Mouse (Mus musculus) cerebellum, adult 2 months (tissue): ENCODE measurements at regions not wholly inside any gene's neighbourhood (a gene's known extent, or its start where the extent isn't known, plus 50 kb on each side); places are given as distances from the start of the nearest gene placed in this dataset.

Experiments used
- DNase-seq, 2 experiments: peaks; one replicate each; pipeline ENCODE4 v3.0.0; 2021
- H3K27ac ChIP-seq: fragments of 200-500 bp; 2 replicates; pipeline ENCODE4 v1.5.1; 2012; ENCODE audit warnings: low read length, control low read depth, inconsistent platforms; ENCODE audit not compliant: insufficient read depth
- H3K27me3 ChIP-seq: fragments of 200-500 bp; 2 replicates; pipeline ENCODE4 v1.6.1; 2012; ENCODE audit warnings: inconsistent platforms, mild to moderate bottlenecking, low read length, moderate library complexity; ENCODE audit not compliant: control insufficient read depth, insufficient read depth
- H3K4me1 ChIP-seq: fragments of 200-500 bp; 2 replicates; pipeline ENCODE4 v1.6.1; 2011; ENCODE audit warnings: low read length; ENCODE audit not compliant: control insufficient read depth, insufficient read depth
- H3K4me3 ChIP-seq: fragments of 200-500 bp; replicated peaks from 2 replicates; pipeline ENCODE3; 2011; ENCODE audit warnings: mild to moderate bottlenecking, low read depth, low read length, control low read depth; ENCODE audit not compliant: insufficient read depth
- CTCF ChIP-seq: fragments of 200-500 bp; IDR thresholded peaks from 2 replicates; pipeline ENCODE4 v1.5.1; 2011; ENCODE audit warnings: low read depth, mild to moderate bottlenecking, control low read depth, low read length, moderate library complexity, borderline replicate concordance; ENCODE audit not compliant: insufficient read depth
- POLR2A ChIP-seq: fragments of 200-500 bp; IDR thresholded peaks from 2 replicates; pipeline ENCODE4 v1.6.1; 2011; ENCODE audit warnings: low read length, control low read depth, borderline replicate concordance; ENCODE audit not compliant: insufficient read depth
- WGBS: fragments of 180-500 bp; shearing (Covaris S2); methylation state at CpG from one replicate; pipeline ENCODE4 v1.1.7; 2018; 5-methylcytosine and 5-hydroxymethylcytosine counted together

DNA sequence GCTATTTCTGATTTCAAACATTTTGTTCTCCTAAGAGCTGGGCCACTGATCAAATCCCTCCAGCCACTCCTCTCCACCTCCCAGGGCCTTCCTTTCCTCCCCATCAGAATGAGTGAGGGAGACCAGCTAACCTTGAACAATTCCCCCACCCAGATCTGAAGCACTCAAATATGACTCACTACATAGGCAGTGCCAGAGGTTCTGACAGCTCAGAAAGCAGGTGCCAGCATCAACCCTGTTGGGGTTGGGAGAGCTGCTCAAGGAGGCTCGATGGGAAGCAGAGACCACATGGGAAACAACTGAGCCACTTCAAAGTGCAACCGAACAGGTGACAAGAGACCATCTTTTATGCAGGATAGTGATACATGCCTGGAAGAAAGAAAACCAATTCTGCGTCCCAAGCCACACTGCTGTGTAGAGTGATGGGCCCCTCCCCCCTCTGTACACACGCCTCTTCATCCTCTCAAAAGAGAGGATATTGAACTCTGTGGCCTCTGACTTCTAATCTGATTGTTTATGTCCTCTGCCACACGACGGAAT is 210.4 kb downstream of the 3100002H09Rik start:
- no peak overlapping the region for H3K27ac ChIP-seq
- H3K4me1 ChIP-seq: no peaks in the 10 kb centered on the region
- H3K4me3 ChIP-seq: no peak overlapping the region
- TF ChIP-seq CTCF (no peak), POLR2A (no peak)
- no peak for DNase-seq
- WGBS: 52% methylated on average over 6 of the region's 6 CpGs
- no peaks in the 10 kb centered on the region for H3K27me3 ChIP-seq

DNA sequence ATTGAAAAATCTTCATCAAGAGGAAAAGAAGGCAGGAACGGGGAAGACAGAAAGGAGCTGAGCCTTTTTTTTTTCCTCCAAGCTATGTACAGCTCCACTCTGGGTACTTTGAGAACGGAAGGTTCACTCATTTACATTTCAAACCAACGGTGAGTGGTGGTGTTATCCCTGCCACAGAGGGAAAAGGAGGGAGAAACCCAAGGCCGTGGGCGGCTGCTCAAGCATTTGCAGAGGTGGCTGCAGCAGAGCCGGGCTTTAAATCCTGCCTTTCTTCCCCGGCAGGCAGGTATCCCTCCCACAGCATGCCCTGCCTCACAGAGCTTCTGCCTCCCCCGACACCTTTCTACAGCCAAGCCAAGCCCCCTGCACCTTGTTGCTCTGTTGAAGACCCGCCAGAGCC is 212.2 kb downstream of the 3100002H09Rik start:
- DNase-seq: no peak
- no peaks in the 10 kb centered on the region for H3K4me1 ChIP-seq
- TF ChIP-seq CTCF (no peak), POLR2A (no peak)
- no peak overlapping the region for H3K4me3 ChIP-seq
- no peaks in the 10 kb centered on the region; the same call in 1 of the 2 replicates for H3K27me3 ChIP-seq
- WGBS: 62% methylated on average over 9 of the region's 9 CpGs
- no peak overlapping the region for H3K27ac ChIP-seq

DNA sequence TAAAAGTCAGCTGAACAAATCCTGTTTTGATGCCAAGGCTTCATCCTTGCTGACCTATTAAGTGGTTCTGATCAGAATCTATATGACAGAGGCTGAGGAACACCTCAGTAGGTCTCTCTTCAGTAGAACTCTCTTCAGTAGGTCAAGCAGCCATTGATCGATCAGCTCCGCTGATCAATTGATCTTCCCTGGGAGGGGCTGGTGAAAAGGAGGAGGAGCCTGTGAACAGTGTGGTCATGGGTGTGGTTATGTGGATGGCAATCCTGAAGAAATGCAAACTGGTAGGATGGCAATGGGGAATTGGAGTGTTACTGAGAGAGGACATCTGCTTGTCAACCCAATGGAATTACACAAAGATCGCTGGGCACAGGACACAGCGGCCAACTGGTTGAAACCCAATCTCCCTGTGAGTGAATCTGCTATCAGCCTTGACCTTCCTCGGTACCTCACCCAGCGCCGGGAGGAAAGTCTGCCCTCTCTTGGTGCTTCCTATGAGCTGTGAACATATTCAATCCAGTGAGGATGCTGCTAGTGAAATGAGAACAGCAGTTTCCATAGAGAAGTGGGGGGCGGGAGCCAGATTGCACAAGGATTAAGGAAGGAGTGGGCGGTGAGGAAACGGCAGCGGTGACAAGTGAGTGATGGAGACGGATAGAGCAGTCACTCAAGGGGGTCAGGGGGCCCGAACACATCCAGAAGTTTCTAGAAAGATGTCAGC is 213.9 kb downstream of the 3100002H09Rik start:
- no peak overlapping the region for H3K4me3 ChIP-seq
- no peaks in the 10 kb centered on the region; the same call in 1 of the 2 replicates for H3K27me3 ChIP-seq
- H3K27ac ChIP-seq: no peak overlapping the region
- no peak for DNase-seq
- TF ChIP-seq CTCF (no peak), POLR2A (no peak)
- WGBS: 58% methylated on average over 13 of the region's 13 CpGs
- H3K4me1 ChIP-seq: no peaks in the 10 kb centered on the region

DNA sequence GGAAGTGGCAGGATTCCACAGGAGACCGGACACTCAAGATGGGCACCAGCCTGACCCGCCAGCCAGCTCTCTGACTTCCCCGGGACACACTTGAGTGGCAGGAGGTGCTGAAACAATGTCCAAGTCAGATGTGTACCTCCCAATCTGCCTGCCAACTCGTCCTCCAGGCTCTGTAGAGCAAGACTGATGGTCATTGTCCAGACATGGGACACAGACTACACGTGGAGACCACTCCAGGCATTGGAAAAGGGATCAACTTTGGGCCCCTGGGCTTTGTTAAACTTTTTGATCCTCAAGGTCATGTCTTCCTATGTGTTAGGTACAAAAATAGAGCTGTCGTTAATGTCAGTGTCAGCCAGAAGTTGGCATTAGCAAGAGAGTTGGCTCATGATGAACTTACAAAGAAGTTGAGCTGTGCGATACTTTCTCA is 214.6 kb downstream of the 3100002H09Rik start:
- Histone ChIP-seq H3K4me3 (no peak overlapping the region), H3K27me3 (no peaks in the 10 kb centered on the region; the same call in 1 of the 2 replicates), H3K4me1 (no peaks in the 10 kb centered on the region), H3K27ac (no peak overlapping the region)
- no peak for DNase-seq
- TF ChIP-seq POLR2A (no peak), CTCF (no peak)
- WGBS: 37% methylated on average over 7 of the region's 7 CpGs

DNA sequence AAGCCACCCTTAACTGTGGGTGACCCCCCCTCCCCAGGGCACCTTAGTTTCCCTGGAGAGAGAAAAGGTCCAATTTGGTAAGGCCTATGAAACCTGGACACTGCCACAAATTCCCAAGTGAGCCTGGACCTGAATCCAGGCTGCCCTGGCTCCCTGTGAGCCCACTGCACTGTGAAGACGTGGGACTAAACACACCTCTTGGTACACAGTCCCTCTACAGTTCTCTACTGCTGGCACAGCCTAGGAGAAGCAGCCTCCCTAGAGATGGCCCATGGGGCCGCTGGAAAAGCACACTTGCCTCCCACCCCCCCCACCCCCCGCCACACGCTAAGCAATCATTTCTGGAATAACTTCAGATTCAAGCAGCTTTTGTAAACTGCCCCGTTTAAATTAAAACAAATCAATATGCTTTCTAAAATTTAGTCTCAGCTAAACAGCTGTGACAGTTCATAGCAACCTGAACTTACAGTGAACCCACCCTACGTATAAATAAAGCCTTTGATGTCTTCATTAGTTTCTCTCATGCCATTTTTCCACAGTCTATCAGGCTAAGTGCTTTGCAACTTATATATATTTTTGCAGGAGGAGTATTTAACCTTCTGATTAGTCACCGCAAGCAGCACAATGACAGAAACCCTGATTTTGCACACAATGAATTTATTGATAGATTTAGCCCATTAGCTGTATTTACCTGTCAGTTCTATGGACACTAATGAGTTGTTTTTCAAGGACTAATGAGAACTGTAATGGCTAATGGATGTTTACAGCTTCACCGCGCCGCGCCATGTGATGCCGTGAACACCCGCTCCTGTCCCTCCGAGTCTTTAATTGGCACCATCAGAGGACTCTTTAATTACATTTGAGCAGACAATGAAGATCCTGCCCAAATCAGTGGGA is 215.3 kb downstream of the 3100002H09Rik start:
- H3K27ac ChIP-seq: no peak overlapping the region
- H3K27me3 ChIP-seq: no peaks in the 10 kb centered on the region; the same call in 1 of the 2 replicates
- WGBS: 55% methylated on average over 14 of the region's 14 CpGs
- TF ChIP-seq CTCF (no peak), POLR2A (no peak)
- H3K4me1 ChIP-seq: no peaks in the 10 kb centered on the region
- no peak overlapping the region for H3K4me3 ChIP-seq
- no peak for DNase-seq

DNA sequence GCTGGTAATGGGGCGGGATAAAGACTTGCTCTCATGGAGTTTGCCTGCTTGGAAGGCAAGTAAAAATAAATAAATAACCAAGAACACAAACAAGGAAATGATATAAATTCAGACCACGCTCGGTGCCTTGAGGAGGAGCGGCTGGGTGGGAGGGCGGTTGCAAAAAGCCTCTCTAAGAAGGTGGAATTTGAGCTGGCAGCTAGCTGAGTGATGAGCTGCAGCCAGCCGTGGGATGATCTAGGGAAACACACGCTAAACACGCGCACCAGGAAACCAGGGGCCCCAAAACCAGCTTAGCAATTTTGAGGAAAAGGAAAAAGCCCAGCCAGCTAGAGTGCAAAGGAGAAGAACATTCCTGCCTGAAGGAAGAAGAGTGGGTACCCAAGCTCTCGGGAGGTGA is 217.0 kb downstream of the 3100002H09Rik start:
- WGBS: 70% methylated on average over 10 of the region's 10 CpGs
- H3K27me3 ChIP-seq: no peaks in the 10 kb centered on the region; the same call in 1 of the 2 replicates
- no peaks in the 10 kb centered on the region for H3K4me1 ChIP-seq
- TF ChIP-seq POLR2A (no peak), CTCF (no peak)
- DNase-seq: no peak
- H3K4me3 ChIP-seq: no peak overlapping the region
- H3K27ac ChIP-seq: no peak overlapping the region

DNA sequence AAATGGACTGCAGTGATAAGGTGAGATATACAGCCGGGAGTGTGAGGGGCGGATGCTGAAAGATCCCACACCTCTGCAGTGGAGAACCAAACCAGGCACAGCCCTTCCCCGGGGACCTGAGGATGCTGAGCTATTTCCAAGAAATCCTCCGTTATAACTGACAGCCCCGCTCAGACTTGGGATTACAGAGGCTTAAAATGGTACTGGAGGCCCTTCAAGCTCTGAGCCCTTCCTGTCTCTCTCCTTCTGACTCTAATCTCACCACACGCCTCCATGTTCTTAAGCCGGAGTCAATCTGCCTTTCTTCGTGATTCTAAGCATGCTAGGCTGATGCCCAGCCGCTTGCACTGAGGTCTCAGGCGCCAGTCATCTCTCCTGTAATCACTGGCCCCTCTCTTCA is 221.5 kb downstream of the 3100002H09Rik start:
- Histone ChIP-seq H3K27ac (no peak overlapping the region), H3K4me1 (no peaks in the 10 kb centered on the region), H3K4me3 (no peak overlapping the region), H3K27me3 (no peaks in the 10 kb centered on the region)
- DNase-seq: no peak
- TF ChIP-seq CTCF (no peak), POLR2A (no peak)
- WGBS: 82% methylated on average over 10 of the region's 10 CpGs
